Mouse (Mus musculus) embryonic fibroblast, embryonic 13.5 days (primary cell): Measurements from ENCODE around the gene Eno4.

Source experiments
- CTCF ChIP-seq: IDR thresholded peaks from 2 replicates; pipeline ENCODE4 v1.5.1; 2011; ENCODE audit warnings: mild to moderate bottlenecking, control low read depth, low read length, moderate library complexity, borderline replicate concordance; ENCODE audit not compliant: insufficient read depth
- POLR2A ChIP-seq: IDR thresholded peaks from 2 replicates; pipeline ENCODE4 v1.6.1; 2011; ENCODE audit warnings: low read depth, mild to moderate bottlenecking, control low read depth, low read length, moderate library complexity

DNA sequence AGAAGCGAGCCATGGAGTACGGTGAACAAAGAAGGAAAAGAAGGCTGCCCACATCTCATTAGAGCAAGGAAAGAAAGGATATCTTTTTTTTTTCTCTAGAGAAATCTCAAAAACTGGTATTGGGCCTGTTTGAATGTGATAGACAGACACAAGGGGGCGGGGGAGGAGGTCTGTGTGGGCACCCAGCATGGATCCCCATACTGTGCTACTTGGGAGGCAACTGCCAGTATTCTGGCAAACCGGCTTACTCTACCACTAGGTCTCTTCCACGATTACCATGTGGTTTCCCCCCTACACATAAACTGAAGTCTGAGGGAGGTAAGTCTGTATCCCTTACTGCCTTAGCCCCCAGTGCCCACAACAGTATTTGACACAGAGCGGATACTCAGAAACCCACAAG, 59.6 kb downstream of the Eno4 start:
- TF ChIP-seq POLR2A, result no peak
- no peak for TF ChIP-seq CTCF
